Mouse (Mus musculus): Measurements from ENCODE around the gene Dpep3.

The Dpep3 gene

DNA sequence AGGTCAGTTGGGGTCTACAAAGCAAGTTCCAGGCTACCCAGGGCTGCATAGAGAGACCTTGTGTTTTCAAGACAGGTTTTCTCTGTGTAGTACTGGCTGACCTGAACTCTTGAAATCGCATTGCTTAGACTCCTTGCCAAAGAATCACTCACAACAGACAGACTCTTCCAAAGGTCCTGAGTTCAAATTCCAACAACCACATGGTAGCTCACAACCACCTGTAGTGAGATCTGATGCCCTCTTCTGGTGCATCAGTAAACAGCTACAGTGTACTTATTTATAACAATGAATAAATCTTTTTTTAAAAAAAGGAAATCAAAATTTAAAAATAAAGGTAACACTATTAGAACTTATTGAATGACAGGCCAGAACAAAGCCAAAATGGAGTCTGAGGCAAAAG, 1.9 kb upstream of the Dpep3 start:
- no peak for DNase-seq (ENCODE audit: low read depth in 2 of 2, low spot score in 2 of 2)

- no peak for DNase-seq (ENCODE audit: low read depth in 2 of 2, low spot score in 2 of 2)
These were observed 3.9 kb downstream of the Dpep3 start for GRCm38 (mm10) chr8:105975363-105975762.

DNA sequence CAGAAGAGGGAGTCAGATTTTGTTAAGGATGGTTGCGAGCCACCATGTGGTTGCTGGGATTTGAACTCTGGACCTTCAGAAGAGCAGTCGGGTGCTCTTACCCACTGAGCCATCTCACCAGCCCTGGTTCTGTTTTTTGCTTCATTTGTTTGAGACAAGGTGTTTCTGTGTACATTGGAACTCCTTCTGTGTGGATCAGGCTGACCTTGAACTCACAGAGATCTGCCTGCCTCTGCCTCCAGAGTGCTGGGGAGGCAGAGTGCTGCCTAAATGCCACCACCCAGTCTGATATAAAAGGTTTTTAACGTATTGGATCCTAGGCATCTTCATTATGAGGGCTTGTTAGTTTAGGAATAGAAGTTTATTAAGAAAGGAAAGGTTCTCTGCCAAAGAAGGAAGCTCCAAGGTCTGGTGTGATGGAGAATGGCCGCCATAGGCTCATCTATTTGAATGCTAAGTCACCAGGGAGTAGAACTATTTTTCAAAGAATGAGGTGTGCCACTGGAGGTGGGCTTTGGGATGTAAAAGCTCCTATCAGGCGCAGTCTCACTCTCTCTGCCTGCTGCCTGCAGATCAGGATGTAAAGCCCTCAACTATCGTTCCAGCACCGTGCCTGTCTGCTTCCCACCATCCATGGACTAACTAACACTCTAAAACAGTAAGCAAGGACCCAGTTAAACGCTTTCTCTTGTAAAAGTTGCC, 8.1 kb downstream of the Dpep3 start:
- no peak for DNase-seq (ENCODE audit: low read depth in 2 of 2, low spot score in 2 of 2)

DNA sequence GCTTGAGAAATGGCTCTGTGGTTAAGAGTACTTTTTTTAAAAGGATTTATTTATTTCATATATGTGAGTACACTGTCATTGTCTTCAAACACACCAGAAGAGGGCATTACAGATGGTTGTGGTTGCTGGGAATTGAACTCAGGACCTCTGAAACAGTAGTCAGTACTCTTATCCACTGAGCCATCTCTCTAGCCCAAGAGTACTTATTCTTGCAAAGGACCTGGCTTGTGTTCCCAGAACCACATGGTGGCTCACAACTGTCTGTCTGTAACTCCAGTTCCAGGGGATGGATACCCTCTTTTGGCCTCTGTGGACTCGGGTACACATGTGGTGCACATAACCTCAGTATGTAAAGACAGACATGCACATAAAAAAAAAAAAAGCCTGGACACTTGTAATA, 9.9 kb downstream of the Dpep3 start:
- DNase-seq (ENCODE audit: low read depth in 2 of 2, low spot score in 2 of 2): no peak

GRCm38 (mm10) chr8:105966692-105967311, 12.4 kb downstream of the Dpep3 start:
- DNase-seq (ENCODE audit: low read depth in 2 of 2, low spot score in 2 of 2): peak in 1 of 2 experiments; percentile 27

- DNase-seq (ENCODE audit: low read depth in 2 of 2, low spot score in 2 of 2): peak; percentile 50 to 71
These were observed 13.3 kb downstream of the Dpep3 start, which contains the start of gene Slc12a4 for GRCm38 (mm10) chr8:105965905-105966341. Gene Slc12a4 (minus strand): TSS chr8:105966097.

GRCm38 (mm10) chr8:105965266-105965904, 13.8 kb downstream of the Dpep3 start:
- DNase-seq (ENCODE audit: low read depth in 2 of 2, low spot score in 2 of 2): peak; percentile 25 to 34

GRCm38 (mm10) chr8:105964506-105965265, 14.5 kb downstream of the Dpep3 start:
- DNase-seq (ENCODE audit: low read depth in 2 of 2, low spot score in 2 of 2): no peak

DNA sequence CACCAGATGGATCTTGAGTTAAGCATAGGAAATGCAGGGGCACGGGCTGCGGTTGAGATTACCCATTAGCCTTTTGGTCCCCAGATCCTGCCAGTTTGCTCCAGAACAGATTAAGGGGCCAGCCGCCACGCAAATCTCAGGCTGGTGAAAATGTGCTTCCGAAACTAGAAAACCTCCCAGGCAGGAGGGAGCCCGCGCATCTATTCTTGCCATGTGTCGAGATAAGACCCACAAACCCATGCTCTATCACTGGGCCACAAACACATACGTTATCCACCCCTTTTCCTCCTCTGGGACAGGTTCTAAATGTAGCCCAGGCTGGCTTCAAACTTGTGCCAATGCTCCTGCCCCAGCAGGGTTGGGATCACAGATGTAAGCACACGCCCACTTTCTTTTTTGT, 17.7 kb downstream of the Dpep3 start:
- no peak for DNase-seq (ENCODE audit: low read depth in 2 of 2, low spot score in 2 of 2)

DNA sequence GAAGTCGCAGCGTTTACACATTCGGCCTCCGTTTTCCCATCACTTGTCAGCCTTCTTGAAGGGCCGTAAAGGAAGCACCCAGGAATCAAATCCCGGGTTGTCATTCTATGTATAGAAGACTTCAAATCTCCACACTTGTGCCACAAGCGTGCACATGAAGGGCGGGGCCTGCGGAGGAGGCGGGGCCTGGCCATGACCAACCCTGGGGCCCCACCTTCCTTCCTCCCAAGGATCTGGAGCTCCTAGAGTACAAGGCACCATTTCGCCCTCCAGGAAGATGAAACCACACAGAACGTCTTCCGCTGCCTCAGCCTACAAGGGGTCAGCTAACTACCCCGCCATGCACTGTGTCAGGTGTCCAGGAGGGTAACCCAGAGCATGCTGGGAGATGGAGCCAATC, 18.1 kb downstream of the Dpep3 start:
- no peak for DNase-seq (ENCODE audit: low read depth in 2 of 2, low spot score in 2 of 2)

GRCm38 (mm10) chr8:105959350-105959749, 19.9 kb downstream of the Dpep3 start:
- no peak for DNase-seq (ENCODE audit: low read depth in 2 of 2, low spot score in 2 of 2)

DNA sequence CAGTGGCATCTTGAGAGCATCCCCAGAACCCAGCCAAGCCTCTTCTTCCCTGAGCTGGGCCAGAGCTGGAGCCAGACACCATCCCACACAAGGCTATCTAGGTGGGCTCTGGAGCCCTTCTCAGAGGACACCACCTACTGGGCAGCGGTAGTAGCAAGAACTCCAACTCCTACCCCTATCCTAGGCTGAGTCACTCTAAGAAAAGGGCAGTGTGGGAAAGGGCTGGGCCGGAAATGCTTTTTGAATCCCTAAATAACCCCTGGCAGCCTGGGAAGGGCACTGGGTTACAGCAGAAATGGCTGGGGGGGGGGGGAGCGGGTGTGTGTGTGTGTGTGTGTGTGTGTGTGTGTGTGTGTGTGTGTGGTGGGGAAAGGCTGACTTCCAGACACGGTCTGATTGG, 21.4 kb downstream of the Dpep3 start:
- DNase-seq (ENCODE audit: low read depth in 2 of 2, low spot score in 2 of 2): no peak

DNA sequence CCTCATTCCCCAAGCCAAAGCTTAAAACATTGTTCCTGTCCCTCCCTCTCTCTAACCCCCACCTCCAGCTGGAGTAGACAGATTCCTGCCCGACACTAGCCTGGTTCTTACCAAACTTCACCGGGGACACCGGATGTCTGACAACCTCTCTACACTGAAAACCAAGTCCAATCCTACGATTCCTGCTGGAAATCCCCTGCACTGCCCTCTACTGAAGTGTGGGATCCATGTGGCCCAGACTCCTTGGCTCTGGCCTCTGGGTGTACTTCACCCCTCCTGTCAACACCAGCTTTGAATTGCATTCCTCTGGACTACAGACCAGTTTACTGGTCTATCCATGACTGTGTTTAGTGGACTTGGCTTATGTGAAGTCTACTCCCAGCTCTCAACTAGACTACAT, 22.7 kb downstream of the Dpep3 start:
- DNase-seq (ENCODE audit: low read depth in 2 of 2, low spot score in 2 of 2): no peak

- no peak for DNase-seq (ENCODE audit: low read depth in 2 of 2, low spot score in 2 of 2)
These were observed 28.1 kb downstream of the Dpep3 start for GRCm38 (mm10) chr8:105951057-105951659.

- no peak for DNase-seq (ENCODE audit: low read depth in 2 of 2, low spot score in 2 of 2)
These were observed 29.9 kb downstream of the Dpep3 start for GRCm38 (mm10) chr8:105949350-105949749.

DNA sequence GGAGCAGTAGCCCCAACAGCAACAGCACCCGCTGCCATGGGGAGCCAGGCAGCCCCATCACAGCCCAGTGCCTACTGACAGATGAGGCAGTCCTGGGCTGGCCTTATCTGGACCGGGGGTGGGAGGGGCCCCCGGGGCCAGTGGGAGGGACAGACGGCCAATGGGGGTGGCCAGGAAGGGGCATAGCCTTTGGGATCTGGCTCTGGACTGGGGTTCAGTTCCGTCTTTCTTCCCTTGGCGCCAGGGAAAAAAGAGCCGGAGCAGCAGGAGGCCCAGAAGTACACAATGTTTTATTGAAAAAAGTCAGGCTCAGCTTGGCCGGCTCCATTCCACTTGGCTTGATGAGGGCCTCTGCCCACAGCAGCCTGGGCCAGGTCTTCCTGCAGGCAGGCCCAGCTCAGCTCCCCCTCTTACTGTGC, 35.9 kb downstream of the Dpep3 start, which contains the start of gene Lcat:
Gene Lcat (minus strand): TSS at position 62 of the 419 bp plus-strand sequence.
- no peak for DNase-seq (ENCODE audit: low read depth in 2 of 2, low spot score in 2 of 2)

DNA sequence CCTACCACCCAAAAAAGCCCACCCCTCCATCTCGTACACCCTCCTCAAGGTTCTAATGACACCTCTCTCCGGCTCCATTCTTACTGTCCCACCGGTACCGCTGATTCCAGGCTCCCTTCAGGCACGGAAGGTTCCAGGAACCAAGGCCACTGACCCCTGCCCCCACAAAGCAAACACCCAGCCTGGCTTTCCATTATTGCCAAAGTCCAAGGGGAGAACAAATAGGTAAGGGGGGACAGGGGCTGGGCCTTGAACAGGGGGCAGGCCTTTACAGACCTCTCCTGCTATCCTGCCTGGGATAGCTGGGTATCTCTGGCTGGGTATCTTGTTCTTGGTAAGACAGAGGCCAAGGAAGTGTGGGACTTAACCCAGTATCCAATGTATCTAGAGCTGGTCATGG, 36.7 kb downstream of the Dpep3 start:
- DNase-seq (ENCODE audit: low read depth in 2 of 2, low spot score in 2 of 2): no peak

DNA sequence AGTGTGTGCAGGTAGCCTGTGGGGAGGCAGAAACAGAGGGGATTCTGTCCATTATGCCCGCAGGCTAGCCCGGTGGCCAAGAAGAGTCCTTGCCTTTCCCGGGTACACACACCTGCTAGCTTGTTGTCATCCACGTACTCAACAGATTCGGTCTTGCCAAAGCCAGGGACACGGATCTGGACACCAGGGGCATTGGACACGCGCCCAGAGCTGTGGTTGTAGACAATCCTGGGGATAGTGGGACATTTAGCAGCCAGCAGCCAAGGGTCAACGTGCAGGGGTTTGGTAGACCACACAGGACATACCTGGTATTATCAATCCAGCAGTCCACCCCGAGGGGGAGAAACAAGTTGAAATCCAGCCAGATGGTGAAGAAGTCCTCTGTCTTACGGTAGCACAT, 37.2 kb downstream of the Dpep3 start:
- no peak for DNase-seq (ENCODE audit: low read depth in 2 of 2, low spot score in 2 of 2)

DNA sequence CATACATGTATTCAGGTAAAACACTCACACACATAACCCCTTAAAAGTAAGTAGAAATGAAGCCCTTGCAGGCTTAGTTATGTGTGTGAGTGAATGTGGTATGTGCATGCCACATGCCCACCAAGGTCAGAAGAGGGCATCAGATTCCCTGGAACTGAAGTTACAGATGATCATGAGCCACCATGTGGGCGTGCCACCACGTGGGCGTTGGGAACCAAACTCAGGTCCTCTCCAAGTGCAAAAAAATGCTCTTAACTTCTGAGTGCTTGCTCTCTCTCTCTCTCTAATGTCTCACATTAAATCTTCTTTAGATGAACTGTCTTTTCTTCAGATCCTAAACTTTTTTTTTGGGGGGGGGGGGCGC, 40.9 kb downstream of the Dpep3 start, which contains the start of gene Psmb10:
Gene Psmb10 (minus strand): TSS at position 139 of the 364 bp plus-strand sequence.
- no peak for DNase-seq (ENCODE audit: low read depth in 2 of 2, low spot score in 2 of 2)

DNA sequence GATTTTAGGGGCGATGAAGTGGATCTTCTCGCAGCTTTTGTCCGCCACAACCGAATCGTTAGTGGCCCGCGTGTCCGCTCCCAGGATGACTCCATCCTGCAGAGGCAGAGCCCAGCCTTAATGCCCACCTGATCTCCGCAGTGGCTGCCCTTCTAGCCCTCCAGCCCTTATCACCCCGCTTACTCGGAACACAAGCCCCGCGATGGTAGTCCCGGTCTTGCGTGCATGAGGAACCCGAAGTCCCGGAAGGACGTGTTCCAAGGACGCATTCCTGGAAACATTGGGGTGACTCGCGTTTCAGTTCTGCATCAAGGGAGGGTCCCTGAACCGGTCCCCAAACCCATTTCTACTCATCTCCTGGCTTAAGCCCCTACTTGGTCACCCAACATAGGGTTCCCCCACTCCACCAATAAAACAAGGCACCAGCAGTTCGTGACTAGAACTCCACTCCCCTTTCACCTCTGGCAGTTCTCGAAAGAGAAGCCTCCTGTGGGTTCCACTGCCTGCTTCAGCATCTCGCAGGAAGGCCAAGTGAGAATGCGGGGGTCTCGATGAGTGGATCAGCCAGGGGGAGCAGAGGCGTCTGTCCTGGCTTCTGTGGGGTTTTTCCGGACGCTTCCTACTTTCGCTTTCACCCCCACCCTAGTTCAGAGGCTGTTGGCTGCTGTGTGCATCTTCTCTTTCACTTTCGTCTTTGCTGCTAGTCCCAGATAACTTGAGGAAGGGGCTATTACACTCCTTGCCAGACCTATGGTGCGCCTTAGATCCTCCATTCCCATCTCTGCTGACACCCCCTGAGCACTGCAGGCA, 41.5 kb downstream of the Dpep3 start:
- DNase-seq (ENCODE audit: low read depth in 2 of 2, low spot score in 2 of 2): peak; percentile 29 to 47
